Mouse (Mus musculus) limb, embryonic 14.5 days (tissue): Measurements from ENCODE around the gene Nfya. TPM values are rescaled to one million over a fixed set of nuclear protein-coding genes. Genes with fewer than 3 reads are reported as not detected.

Experiments used
- ATAC-seq: fragments of 200-750 bp; cut with Nextera tagmentation; 2 replicates; pipeline ENCODE4 v1.8.0; 2017; ENCODE audit warnings: low read depth, moderate number of reproducible peaks, moderate TSS enrichment; ENCODE audit not compliant: low FRiP score
- DNase-seq: peaks from one replicate; pipeline ENCODE4 v3.0.0-alpha.2; 2015; ENCODE audit warnings: low spot score
- H3K27ac ChIP-seq: fragments of 300-500 bp; sonication (generic); replicated peaks from 2 replicates; pipeline ENCODE4 v1.5.1; 2014; ENCODE audit warnings: low read depth, mild to moderate bottlenecking, low read length, moderate library complexity, mixed read lengths
- H3K27me3 ChIP-seq: fragments of 300-500 bp; sonication (generic); 2 replicates; pipeline ENCODE4 v1.6.1; 2014; ENCODE audit warnings: low read length, mixed read lengths; ENCODE audit not compliant: control insufficient read depth, insufficient read depth
- H3K36me3 ChIP-seq: fragments of 300-500 bp; sonication (generic); 2 replicates; pipeline ENCODE4 v1.6.1; 2014; ENCODE audit warnings: mild to moderate bottlenecking, low read length, moderate library complexity, mixed read lengths; ENCODE audit not compliant: control insufficient read depth, insufficient read depth
- H3K4me1 ChIP-seq: fragments of 300-500 bp; sonication (generic); 2 replicates; pipeline ENCODE4 v1.6.1; 2014; ENCODE audit warnings: antibody characterized with exemption, low read length, mixed read lengths; ENCODE audit not compliant: control insufficient read depth, insufficient read depth
- H3K4me2 ChIP-seq: fragments of 300-500 bp; sonication (generic); replicated peaks from 2 replicates; pipeline ENCODE4 v1.6.1; 2014; ENCODE audit warnings: low read depth, mild to moderate bottlenecking, low read length, moderate library complexity; ENCODE audit not compliant: severe bottlenecking
- H3K4me3 ChIP-seq: fragments of 300-500 bp; sonication (generic); replicated peaks from 2 replicates; pipeline ENCODE4 v1.5.1; 2014; ENCODE audit warnings: low read length
- H3K9ac ChIP-seq: fragments of 300-500 bp; sonication (generic); 2 replicates; pipeline ENCODE4 v1.6.1; 2014; ENCODE audit warnings: mild to moderate bottlenecking, low read depth, low read length, moderate library complexity; ENCODE audit not compliant: severe bottlenecking
- H3K9me3 ChIP-seq: fragments of 300-500 bp; sonication (generic); 2 replicates; pipeline ENCODE4 v1.6.1; 2016; ENCODE audit warnings: low read length; ENCODE audit not compliant: control insufficient read depth
- POLR2A ChIP-seq: fragments of 200-500 bp; IDR thresholded peaks from 2 replicates; pipeline ENCODE4 v1.8.0; 2012; ENCODE audit warnings: inconsistent platforms, mild to moderate bottlenecking, moderate library complexity, borderline replicate concordance; ENCODE audit not compliant: insufficient read depth, insufficient read length; ENCODE audit errors: extremely low read depth
- WGBS: fragments of 180-500 bp; shearing (Covaris S2); extraction: QIAGEN DNeasy Blood & Tissue Kit; methylation state at CpG from one replicate; pipeline ENCODE4 v1.1.7; 2014; 5-methylcytosine and 5-hydroxymethylcytosine counted together
- polyA plus RNA-seq, 2 experiments: library from polyadenylated mRNA; depleted of rRNA in 1 of 2; stranded (reverse) in 1 of 2; unstranded in 1 of 2; fragments of >200 nt; fragmentation: Nextera tagmentation in 1 of 2; extraction: Ambion mirVana in 1 of 2; gene quantifications; 2 replicates each; pipeline versions ENCODE4 v1.2.1 to v1.2.3; 2012 to 2014

Gene Nfya
- polyA plus RNA-seq, 2 experiments = 19.2 to 95.0 TPM

DNA sequence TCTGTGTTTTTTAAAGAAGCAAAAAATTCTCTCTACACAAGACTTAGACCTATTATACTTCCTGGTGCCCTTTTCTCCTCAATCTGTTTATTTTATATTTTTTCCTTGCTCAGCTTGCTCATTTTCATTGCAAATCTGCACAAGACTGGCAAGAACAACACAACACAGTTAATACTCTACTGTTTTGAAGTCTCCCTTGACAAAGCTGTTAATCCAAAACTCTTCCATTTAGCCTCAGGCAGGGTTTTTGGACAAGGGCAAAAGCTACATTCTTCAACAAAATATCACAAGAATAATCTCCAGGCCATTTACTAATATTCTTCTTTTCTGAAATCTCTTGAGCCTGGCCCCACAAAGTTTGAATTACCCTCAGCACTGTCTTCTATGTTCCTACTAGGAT lies 38.1 kb downstream of the Nfya start:
- TF ChIP-seq POLR2A = no peak
- Histone ChIP-seq H3K27me3 (no peaks in the 10 kb centered on the region), H3K9ac (no peak overlapping the region)

DNA sequence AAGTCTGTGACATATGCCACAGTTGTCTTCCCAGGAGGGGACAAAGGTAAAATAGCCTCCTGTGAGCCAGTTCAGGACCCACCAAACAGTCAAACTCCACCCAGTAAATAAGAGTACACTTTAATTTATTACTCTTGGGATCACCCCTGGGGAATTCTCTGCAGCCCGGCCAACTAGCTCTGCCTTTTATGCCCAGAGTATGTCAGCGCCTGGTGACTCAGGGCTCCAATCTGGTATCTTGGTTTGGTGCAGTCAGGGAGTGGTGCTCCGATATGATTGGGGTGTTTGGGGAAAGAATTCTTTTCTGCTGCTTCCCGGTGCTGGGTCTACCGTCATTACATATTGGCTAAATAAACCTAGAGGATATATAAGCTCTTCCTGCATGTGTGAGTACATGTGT lies 42.9 kb downstream of the Nfya start:
- TF ChIP-seq POLR2A = no peak
- no peak for DNase-seq
- ATAC-seq = no peak

More for the DNA sequence above, 38.1 kb downstream of the Nfya start:
- H3K27ac ChIP-seq = no peak overlapping the region
- H3K36me3 ChIP-seq = no peaks in the 10 kb centered on the region
- H3K4me3 ChIP-seq = no peak overlapping the region
- H3K4me2 ChIP-seq = no peak overlapping the region
- no peaks in the 10 kb centered on the region for H3K9me3 ChIP-seq
- DNase-seq (no peak), ATAC-seq (no peak)
- H3K4me1 ChIP-seq = no peaks in the 10 kb centered on the region

DNA sequence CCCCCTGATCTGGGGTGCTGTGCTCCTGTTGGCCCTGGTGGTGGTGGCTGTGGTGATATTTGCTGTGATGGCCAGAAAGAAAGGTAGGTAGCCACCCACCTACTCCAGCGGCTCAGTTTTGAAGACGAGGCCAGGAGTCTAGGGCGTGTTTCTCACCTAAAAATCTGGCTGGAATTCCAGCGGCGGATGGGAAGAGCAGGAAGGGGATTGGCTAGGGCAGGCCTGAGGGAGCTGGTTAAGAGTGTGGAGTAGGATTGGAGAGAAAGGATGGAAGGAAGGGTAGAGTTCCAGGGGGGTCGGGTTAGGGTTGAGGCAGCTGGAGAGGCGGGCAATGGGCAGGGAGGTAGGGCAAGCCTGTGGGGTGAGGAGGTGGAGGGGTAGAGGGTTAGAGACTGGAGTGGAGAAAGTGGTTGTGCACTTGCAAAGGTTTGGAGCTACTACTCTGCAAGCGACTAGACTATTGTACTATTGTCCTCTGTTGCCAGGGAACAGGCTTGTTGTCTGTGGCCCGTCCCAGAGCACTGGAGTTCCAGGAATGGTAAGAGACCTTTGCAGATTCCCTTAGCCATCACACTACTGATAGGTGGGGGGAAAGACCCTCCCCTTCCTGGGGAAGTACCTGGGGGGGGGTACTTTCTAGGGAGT lies 44.1 kb downstream of the Nfya start:
- 78% methylated on average over 9 of the region's 9 CpGs for WGBS
- H3K36me3 ChIP-seq = no peaks in the 10 kb centered on the region
- no peak overlapping the region for H3K4me2 ChIP-seq
- no peak overlapping the region for H3K27ac ChIP-seq
- no peak overlapping the region for H3K9ac ChIP-seq
- no peak overlapping the region for H3K4me3 ChIP-seq
- ATAC-seq = no peak
- no peak for DNase-seq
- no peaks in the 10 kb centered on the region for H3K4me1 ChIP-seq
- H3K9me3 ChIP-seq = no peaks in the 10 kb centered on the region
- no peak for TF ChIP-seq POLR2A
- H3K27me3 ChIP-seq = no peaks in the 10 kb centered on the region

More for the DNA sequence above, 42.9 kb downstream of the Nfya start:
- Histone ChIP-seq H3K9me3 (no peaks in the 10 kb centered on the region), H3K4me1 (no peaks in the 10 kb centered on the region), H3K27me3 (no peaks in the 10 kb centered on the region), H3K27ac (no peak overlapping the region), H3K4me3 (no peak overlapping the region), H3K9ac (no peak overlapping the region), H3K36me3 (no peaks in the 10 kb centered on the region), H3K4me2 (no peak overlapping the region)
- WGBS = 78% methylated on average over 5 of the region's 5 CpGs

DNA sequence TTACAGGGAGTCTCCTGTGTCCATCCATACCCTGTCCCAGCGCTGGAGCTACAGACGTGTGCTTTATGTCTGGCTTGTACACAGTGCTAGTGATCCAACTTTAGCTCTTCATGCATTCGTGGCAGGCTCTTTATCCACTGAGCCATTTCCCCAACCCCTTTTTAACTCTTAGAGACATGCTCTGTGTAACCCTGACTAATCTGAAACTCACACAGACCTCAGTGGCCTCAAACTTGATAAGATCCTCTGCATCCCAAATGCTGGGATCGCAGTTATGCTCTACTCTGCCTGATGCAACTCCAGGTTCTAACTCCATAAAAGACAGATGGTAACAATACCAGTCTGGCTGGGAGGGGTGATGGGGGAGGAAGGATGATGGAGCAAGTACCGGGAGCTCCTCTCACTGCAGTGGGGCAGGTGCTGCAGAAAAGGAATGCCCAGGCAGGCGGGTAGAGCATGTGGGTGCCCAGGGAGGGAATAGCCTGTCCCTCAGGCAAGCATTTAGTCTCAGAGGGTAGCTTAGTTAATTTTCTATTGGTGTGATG lies 46.2 kb downstream of the Nfya start:
- no peak overlapping the region for H3K4me3 ChIP-seq
- ATAC-seq (no peak), DNase-seq (no peak)
- TF ChIP-seq POLR2A = no peak
- no peaks in the 10 kb centered on the region for H3K9me3 ChIP-seq
- no peaks in the 10 kb centered on the region for H3K27me3 ChIP-seq
- no peaks in the 10 kb centered on the region for H3K36me3 ChIP-seq
- H3K4me2 ChIP-seq = no peak overlapping the region
- no peaks in the 10 kb centered on the region for H3K4me1 ChIP-seq
- no peak overlapping the region for H3K9ac ChIP-seq
- no peak overlapping the region for H3K27ac ChIP-seq
- 67% methylated on average over 6 of the region's 6 CpGs for WGBS

DNA sequence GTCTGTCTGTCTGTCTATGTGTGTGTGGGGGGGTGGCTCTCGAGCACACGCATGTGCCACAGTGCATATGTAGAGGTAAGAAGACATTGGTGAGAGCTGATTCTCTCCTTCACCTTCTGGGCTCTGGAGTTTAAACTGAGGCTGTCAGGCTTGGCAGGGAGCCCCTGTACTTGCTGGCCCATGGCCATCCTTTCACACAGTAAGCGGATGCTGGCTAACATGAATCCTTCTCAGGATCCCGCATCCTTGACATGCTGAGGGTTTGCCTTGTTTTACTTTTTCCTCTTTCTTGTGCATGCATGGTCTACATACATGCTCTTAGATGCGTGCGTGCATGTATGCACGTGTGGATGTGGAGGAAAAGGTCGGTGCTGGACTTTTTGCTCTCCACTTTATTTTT lies 46.7 kb downstream of the Nfya start:
- no peak overlapping the region for H3K27ac ChIP-seq
- no peaks in the 10 kb centered on the region for H3K9me3 ChIP-seq
- H3K4me1 ChIP-seq = no peaks in the 10 kb centered on the region
- ATAC-seq = no peak
- DNase-seq = peak; percentile 55
- no peaks in the 10 kb centered on the region for H3K27me3 ChIP-seq
- H3K36me3 ChIP-seq = no peaks in the 10 kb centered on the region
- H3K4me3 ChIP-seq = no peak overlapping the region
- no peak for TF ChIP-seq POLR2A
- H3K4me2 ChIP-seq = no peak overlapping the region
- WGBS = 84% methylated on average over 8 of the region's 8 CpGs
- H3K9ac ChIP-seq = no peak overlapping the region
